Mouse (Mus musculus) midbrain, embryonic 12.5 days (tissue): Measurements from ENCODE around the gene Smim14. TPM values are rescaled to one million over a fixed set of nuclear protein-coding genes. Genes with fewer than 3 reads are reported as not detected.

Source experiments
- ATAC-seq: fragments of 200-750 bp; cut with Nextera tagmentation; 2 replicates; pipeline ENCODE4 v1.8.0; 2017; ENCODE audit warnings: low read depth, moderate TSS enrichment, moderate library complexity; ENCODE audit not compliant: low FRiP score
- H3K27ac ChIP-seq: fragments of 300-500 bp; sonication (generic); replicated peaks from 2 replicates; pipeline ENCODE4 v1.5.1; 2016; ENCODE audit warnings: mild to moderate bottlenecking
- H3K27me3 ChIP-seq: fragments of 300-500 bp; sonication (generic); 2 replicates; pipeline ENCODE4 v1.6.1; 2016; ENCODE audit warnings: mild to moderate bottlenecking
- H3K36me3 ChIP-seq: fragments of 300-500 bp; sonication (generic); 2 replicates; pipeline ENCODE4 v1.6.1; 2016
- H3K4me1 ChIP-seq: fragments of 300-500 bp; sonication (generic); 2 replicates; pipeline ENCODE4 v1.6.1; 2016
- H3K4me2 ChIP-seq: fragments of 300-500 bp; sonication (generic); replicated peaks from 2 replicates; pipeline ENCODE4 v1.6.1; 2016; ENCODE audit warnings: mild to moderate bottlenecking, moderate library complexity
- H3K4me3 ChIP-seq: fragments of 300-500 bp; sonication (generic); 2 replicates; pipeline ENCODE4 v1.5.1; 2016; ENCODE audit warnings: mild to moderate bottlenecking
- H3K9ac ChIP-seq: fragments of 300-500 bp; sonication (generic); replicated peaks from 2 replicates; pipeline ENCODE4 v1.6.1; 2016; ENCODE audit warnings: mild to moderate bottlenecking, moderate library complexity
- H3K9me3 ChIP-seq: fragments of 300-500 bp; sonication (generic); 2 replicates; pipeline ENCODE4 v1.6.1; 2016; ENCODE audit warnings: mild to moderate bottlenecking
- WGBS: fragments of 180-500 bp; shearing (Covaris S2); methylation state at CpG from one replicate; pipeline ENCODE4 v1.1.7; 2016; 5-methylcytosine and 5-hydroxymethylcytosine counted together
- polyA plus RNA-seq: library from polyadenylated mRNA; unstranded; fragments of >200 nt; fragmentation: Nextera tagmentation; extraction: Ambion mirVana; gene quantifications from 2 replicates; pipeline ENCODE4 v1.2.1, GENCODE M21; 2016

Gene Smim14
- polyA plus RNA-seq, 1 experiment from 2014 or later = 117 TPM

- no peak overlapping the region for H3K9ac ChIP-seq
- no peaks in the 10 kb centered on the region for H3K27me3 ChIP-seq
- H3K9me3 ChIP-seq = no peaks in the 10 kb centered on the region
- whole genome bisulfite sequencing = 81% methylated on average over 4 of the region's 4 CpGs
- H3K27ac ChIP-seq = no peak overlapping the region
- H3K4me1 ChIP-seq = no peaks in the 10 kb centered on the region
- H3K4me2 ChIP-seq = no peak overlapping the region
- no peak overlapping the region for H3K4me3 ChIP-seq
- peaks cover 2% of the 10 kb centered on the region for H3K36me3 ChIP-seq
- no peak for ATAC-seq
Measured at GRCm38 (mm10) chr5:65448941-65449340, 88.0 kb downstream of the Smim14 start.

GRCm38 (mm10) chr5:65447826-65448225, 89.2 kb downstream of the Smim14 start:
- 85% methylated on average over 2 of the region's 2 CpGs for WGBS
- no peak for ATAC-seq

GRCm38 (mm10) chr5:65446756-65447155, 90.2 kb downstream of the Smim14 start:
- Histone ChIP-seq H3K9me3 (no peaks in the 10 kb centered on the region), H3K4me2 (no peak overlapping the region)

More at GRCm38 (mm10) chr5:65447826-65448225, 89.2 kb downstream of the Smim14 start:
- H3K27me3 ChIP-seq = no peaks in the 10 kb centered on the region
- no peak overlapping the region for H3K4me3 ChIP-seq
- H3K9me3 ChIP-seq = no peaks in the 10 kb centered on the region
- H3K27ac ChIP-seq = no peak overlapping the region
- H3K36me3 ChIP-seq = peaks cover 2% of the 10 kb centered on the region
- no peak overlapping the region for H3K9ac ChIP-seq
- H3K4me2 ChIP-seq = no peak overlapping the region
- no peaks in the 10 kb centered on the region for H3K4me1 ChIP-seq

GRCm38 (mm10) chr5:65444981-65445380, 92.0 kb downstream of the Smim14 start:
- H3K9ac ChIP-seq = no peak overlapping the region
- no peaks in the 10 kb centered on the region for H3K27me3 ChIP-seq
- H3K4me1 ChIP-seq = no peaks in the 10 kb centered on the region
- no peak overlapping the region for H3K4me3 ChIP-seq
- H3K36me3 ChIP-seq = peaks cover 2% of the 10 kb centered on the region
- no peaks in the 10 kb centered on the region for H3K9me3 ChIP-seq
- 75% methylated on average over 3 of the region's 6 CpGs for WGBS
- ATAC-seq = no peak
- no peak overlapping the region for H3K4me2 ChIP-seq
- no peak overlapping the region for H3K27ac ChIP-seq

More at GRCm38 (mm10) chr5:65446756-65447155, 90.2 kb downstream of the Smim14 start:
- no peak overlapping the region for H3K4me3 ChIP-seq
- no peak overlapping the region for H3K27ac ChIP-seq
- no peaks in the 10 kb centered on the region for H3K27me3 ChIP-seq
- no peak overlapping the region for H3K9ac ChIP-seq
- WGBS = 73% methylated on average over 2 of the region's 2 CpGs
- H3K36me3 ChIP-seq = peaks cover 2% of the 10 kb centered on the region
- no peak for ATAC-seq
- H3K4me1 ChIP-seq = no peaks in the 10 kb centered on the region

GRCm38 (mm10) chr5:65438041-65438440, 98.9 kb downstream of the Smim14 start:
- Histone ChIP-seq H3K9ac (no peak overlapping the region), H3K27ac (no peak overlapping the region), H3K9me3 (no peaks in the 10 kb centered on the region), H3K27me3 (no peaks in the 10 kb centered on the region), H3K36me3 (no peaks in the 10 kb centered on the region), H3K4me3 (no peak overlapping the region), H3K4me2 (no peak overlapping the region), H3K4me1 (peaks cover 10% of the 10 kb centered on the region)
- ATAC-seq = no peak

GRCm38 (mm10) chr5:65435806-65436561, 101.0 kb downstream of the Smim14 start, which contains the start of gene Ugdh:
Ugdh (minus strand) TSS chr5:65435949.
- ATAC-seq = peak; percentile 98

GRCm38 (mm10) chr5:65435363-65435805, 101.6 kb downstream of the Smim14 start:
- under 1% methylated on average over 46 of the region's 47 CpGs for WGBS
- Histone ChIP-seq H3K4me3 (peak overlapping the region; percentile 85), H3K27me3 (no peaks in the 10 kb centered on the region), H3K4me2 (peak overlapping the region; percentile 62), H3K9ac (peak overlapping the region; percentile 81), H3K4me1 (peaks cover 10% of the 10 kb centered on the region), H3K36me3 (no peaks in the 10 kb centered on the region), H3K27ac (peak overlapping the region; percentile 75), H3K9me3 (no peaks in the 10 kb centered on the region)
- ATAC-seq = no peak; the same call in 1 of the 2 replicates

More at GRCm38 (mm10) chr5:65435806-65436561, 101.0 kb downstream of the Smim14 start, which contains the start of gene Ugdh:
- H3K4me2 ChIP-seq = peak within 1 kb of the TSS; percentile 62
- H3K36me3 ChIP-seq = no peaks in the 10 kb centered on the region
- peak within 1 kb of the TSS; percentile 75 for H3K27ac ChIP-seq
- peak within 1 kb of the TSS; percentile 81 for H3K9ac ChIP-seq
- H3K27me3 ChIP-seq = no peaks in the 10 kb centered on the region
- H3K9me3 ChIP-seq = no peaks in the 10 kb centered on the region
- under 1% methylated on average over 51 of the region's 51 CpGs for WGBS
- H3K4me3 ChIP-seq = peak within 1 kb of the TSS; percentile 85
- peaks cover 10% of the 10 kb centered on the region for H3K4me1 ChIP-seq

- H3K27me3 ChIP-seq = no peaks in the 10 kb centered on the region
- ATAC-seq = peak; percentile 28
- peak overlapping the region; percentile 62 for H3K4me2 ChIP-seq
- 4% methylated on average over 15 of the region's 15 CpGs for WGBS
- no peaks in the 10 kb centered on the region for H3K36me3 ChIP-seq
- H3K4me1 ChIP-seq = peaks cover 10% of the 10 kb centered on the region
- H3K4me3 ChIP-seq = peak overlapping the region; percentile 85
- H3K9me3 ChIP-seq = no peaks in the 10 kb centered on the region
- peak overlapping the region; percentile 81 for H3K9ac ChIP-seq
- H3K27ac ChIP-seq = peak overlapping the region; percentile 75
Measured at GRCm38 (mm10) chr5:65434471-65435362, 102.3 kb downstream of the Smim14 start.

GRCm38 (mm10) chr5:65429441-65429840, 107.5 kb downstream of the Smim14 start:
- no peak overlapping the region for H3K9ac ChIP-seq
- H3K9me3 ChIP-seq = no peaks in the 10 kb centered on the region
- H3K4me2 ChIP-seq = no peak overlapping the region
- peaks cover 19% of the 10 kb centered on the region for H3K36me3 ChIP-seq
- no peak overlapping the region for H3K27ac ChIP-seq
- no peaks in the 10 kb centered on the region for H3K27me3 ChIP-seq
- ATAC-seq = no peak
- WGBS = 93% methylated on average over 5 of the region's 5 CpGs
- peaks cover 6% of the 10 kb centered on the region for H3K4me1 ChIP-seq
- H3K4me3 ChIP-seq = no peak overlapping the region

GRCm38 (mm10) chr5:65428321-65428720, 108.7 kb downstream of the Smim14 start:
- Histone ChIP-seq H3K4me1 (no peaks in the 10 kb centered on the region), H3K9ac (no peak overlapping the region), H3K36me3 (peaks cover 24% of the 10 kb centered on the region), H3K27me3 (no peaks in the 10 kb centered on the region), H3K27ac (no peak overlapping the region), H3K4me2 (no peak overlapping the region), H3K4me3 (no peak overlapping the region), H3K9me3 (no peaks in the 10 kb centered on the region)
- WGBS = 29% methylated on average over 4 of the region's 4 CpGs
- ATAC-seq = no peak

- Histone ChIP-seq H3K9ac (no peak overlapping the region), H3K4me3 (no peak overlapping the region), H3K4me2 (no peak overlapping the region), H3K27me3 (no peaks in the 10 kb centered on the region), H3K36me3 (peaks cover 55% of the 10 kb centered on the region), H3K9me3 (no peaks in the 10 kb centered on the region), H3K27ac (no peak overlapping the region), H3K4me1 (no peaks in the 10 kb centered on the region)
- 92% methylated on average over 5 of the region's 5 CpGs for WGBS
- ATAC-seq = no peak
Measured at GRCm38 (mm10) chr5:65425251-65425650, 111.7 kb downstream of the Smim14 start.

GRCm38 (mm10) chr5:65424215-65424614, 112.8 kb downstream of the Smim14 start:
- H3K36me3 ChIP-seq = peaks cover 56% of the 10 kb centered on the region
- H3K27me3 ChIP-seq = no peaks in the 10 kb centered on the region
- whole genome bisulfite sequencing = 92% methylated on average over 6 of the region's 6 CpGs
- no peaks in the 10 kb centered on the region for H3K4me1 ChIP-seq
- no peak overlapping the region for H3K27ac ChIP-seq
- no peak overlapping the region for H3K9ac ChIP-seq
- ATAC-seq = no peak
- no peak overlapping the region for H3K4me3 ChIP-seq
- no peaks in the 10 kb centered on the region for H3K9me3 ChIP-seq
- H3K4me2 ChIP-seq = no peak overlapping the region
